Mouse (Mus musculus) macrophage (primary cell): Measurements from ENCODE around the gene Zswim1. TPM values are rescaled to one million over a fixed set of nuclear protein-coding genes. Genes with fewer than 3 reads are reported as not detected.
A peak's percentile ranks its signal among the peaks of the same experiment; 100 is the strongest.
"Not testable (repeated sequence)": the region's sequence is repeated elsewhere in the genome, so short reads cannot be mapped to it uniquely, and the experiment has no call there.

Source experiments
- H3K27ac ChIP-seq: fragments of 350-480 bp; formaldehyde crosslinking; 2 replicates; pipeline ENCODE4 v1.9.0; 2021
- H3K36me3 ChIP-seq: fragments of 350-480 bp; formaldehyde crosslinking; 2 replicates; pipeline ENCODE4 v1.9.0; 2021; ENCODE audit errors: inconsistent target
- H3K4me3 ChIP-seq: fragments of 350-480 bp; formaldehyde crosslinking; 2 replicates; pipeline ENCODE4 v1.9.0; 2021; ENCODE audit errors: inconsistent target
- H3K79me2 ChIP-seq: fragments of 350-480 bp; formaldehyde crosslinking; 2 replicates; pipeline ENCODE4 v1.9.0; 2021; ENCODE audit errors: inconsistent target
- WGBS: methylation state at CpG from one replicate; pipeline ENCODE4 v1.1.7; 2026; ENCODE audit warnings: inconsistent platforms; ENCODE audit not compliant: missing documents; 5-methylcytosine and 5-hydroxymethylcytosine counted together
- polyA plus RNA-seq: library from polyadenylated mRNA; stranded (reverse); fragments of 250-400 nt; gene quantifications from 3 replicates; pipeline ENCODE4 v1.2.4, GENCODE M21; 2018; ENCODE audit warnings: inconsistent platforms

Zswim1 gene
- polyA plus RNA-seq, 1 experiment from 2014 or later: 5.2 TPM

DNA sequence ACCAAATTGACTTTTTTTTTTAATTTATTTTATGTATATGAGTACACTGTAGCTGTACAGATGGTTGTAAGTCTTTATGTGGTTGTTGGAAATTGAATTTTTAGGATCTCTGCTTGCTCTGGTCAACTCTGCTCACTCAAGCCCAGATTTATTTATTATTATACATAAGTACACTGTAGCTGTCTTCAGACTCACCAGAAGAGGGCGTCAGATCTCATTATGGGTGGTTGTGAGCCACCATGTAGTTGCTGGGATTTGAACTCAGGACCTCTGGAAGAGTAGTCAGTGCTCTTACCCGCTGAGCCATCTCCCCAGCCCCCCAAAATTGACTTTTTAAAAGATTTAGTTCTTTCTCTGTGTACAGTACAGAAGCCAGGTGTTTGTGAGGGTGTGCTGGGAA, 53.2 kb downstream of the Zswim1 start:
- no CpG with 5 or more reads among the region's 2 CpGs for WGBS
- H3K36me3 ChIP-seq, H3K4me3 ChIP-seq: not testable (repeated sequence)
- Histone ChIP-seq H3K79me2 (peaks cover 12% of the 10 kb centered on the region), H3K27ac (peak overlapping the region; percentile 87)

Other genes starting within 250 kb of the Zswim1 start
- not detected in 3 replicates for gene Spint3, start 249.2 kb upstream of the Zswim1 start, polyA plus RNA-seq
- not detected in 3 replicates for gene Wfdc6a, start 237.2 kb upstream of the Zswim1 start, polyA plus RNA-seq
- not detected in 3 replicates for gene Eppin, start 229.1 kb upstream of the Zswim1 start, polyA plus RNA-seq
- gene Wfdc6b, start 209.2 kb upstream of the Zswim1 start, polyA plus RNA-seq: not detected in 3 replicates
- gene Wfdc8, start 209.1 kb upstream of the Zswim1 start, polyA plus RNA-seq: not detected in 3 replicates
- not detected in 3 replicates for gene Wfdc16, start 183.9 kb upstream of the Zswim1 start, polyA plus RNA-seq
- not detected in 3 replicates for gene Wfdc10, start 166.6 kb upstream of the Zswim1 start, polyA plus RNA-seq
- gene Wfdc9, start 166.1 kb upstream of the Zswim1 start, polyA plus RNA-seq: not detected in 3 replicates
- gene Wfdc11, start 148.6 kb upstream of the Zswim1 start, polyA plus RNA-seq: not detected in 3 replicates
- gene Wfdc13, start 137.6 kb upstream of the Zswim1 start, polyA plus RNA-seq: not detected in 3 replicates
- gene Spint4, start 124.2 kb upstream of the Zswim1 start, polyA plus RNA-seq: not detected in 3 replicates
- not detected in 3 replicates for gene Spint5, start 107.4 kb upstream of the Zswim1 start, polyA plus RNA-seq
- not detected in 3 replicates for gene Wfdc3, start 76.8 kb upstream of the Zswim1 start, polyA plus RNA-seq
- gene Dnttip1, start 76.7 kb upstream of the Zswim1 start, polyA plus RNA-seq: 20.7 to 27.5 TPM (median 21.6 TPM) in 3 replicates
- 1.7 to 21.7 TPM (median 12.8 TPM) in 3 replicates for gene Ube2c, start 52.8 kb upstream of the Zswim1 start, polyA plus RNA-seq
- gene Tnnc2, start 42.7 kb upstream of the Zswim1 start, polyA plus RNA-seq: not detected in 3 replicates
- 7.1 to 8.5 TPM (median 7.3 TPM) in 3 replicates for gene Snx21, start 36.9 kb upstream of the Zswim1 start, polyA plus RNA-seq
- gene Acot8, start 17.8 kb upstream of the Zswim1 start, polyA plus RNA-seq: 9.7 to 17.7 TPM (median 17.1 TPM) in 3 replicates
- gene Zswim3, start 17.6 kb upstream of the Zswim1 start, polyA plus RNA-seq: 3.3 to 3.6 TPM (median 3.4 TPM) in 3 replicates
- 0.80 TPM in 1 of 3 replicates, not detected in the others for gene Spata25, start 5.9 kb downstream of the Zswim1 start, polyA plus RNA-seq
- gene Ctsa, start 10.2 kb downstream of the Zswim1 start, polyA plus RNA-seq: 1,416 to 1,739 TPM (median 1,652 TPM) in 3 replicates
- 3.9 to 17.8 TPM (median 7.7 TPM) in 3 replicates for gene Neurl2, start 10.8 kb downstream of the Zswim1 start, polyA plus RNA-seq
- 538 to 865 TPM (median 584 TPM) in 3 replicates for gene Pltp, start 35.0 kb downstream of the Zswim1 start, polyA plus RNA-seq
- gene Pcif1, start 56.6 kb downstream of the Zswim1 start, polyA plus RNA-seq: 14.5 to 26.1 TPM (median 19.1 TPM) in 3 replicates
- gene Zfp335, start 89.1 kb downstream of the Zswim1 start, polyA plus RNA-seq: 6.8 to 9.1 TPM (median 7.0 TPM) in 3 replicates
- gene Mmp9, start 118.1 kb downstream of the Zswim1 start, polyA plus RNA-seq: 0.22 to 2.2 TPM (median 0.77 TPM) in 3 replicates
- gene Slc12a5, start 138.1 kb downstream of the Zswim1 start, polyA plus RNA-seq: not detected in 3 replicates
- gene Ncoa5, start 212.2 kb downstream of the Zswim1 start, polyA plus RNA-seq: 20.5 to 27.6 TPM (median 25.1 TPM) in 3 replicates
- 6.5 to 14.8 TPM (median 7.5 TPM) in 3 replicates for gene Cd40, start 232.9 kb downstream of the Zswim1 start, polyA plus RNA-seq